In genomic region chr16:29205581-29205980, GRCm38 (mm10) we compare ENCODE assay signal across 19 mouse cellular contexts. TPM values are rescaled to one million over a fixed set of nuclear protein-coding genes. Genes with fewer than 3 reads are reported as not detected.
DNase-seq lines count a peak whose midpoint lies in the region; ATAC-seq and TF ChIP-seq lines count a peak whose summit lies in the region.
"Had no signal": no experiment of that assay in that cellular context is flagged by ENCODE, and none has a peak within 500 bp of the region (broad histone marks: within the 10 kb centered on the region; RNA-seq: fewer than 3 reads in every experiment).

No protein-coding gene starts in this region.

- H3K27ac ChIP-seq in kidney, embryonic 14.5 days (ENCODE audit: low read depth, low read length) = no peak overlapping the region
- H3K27ac ChIP-seq in liver, adult 2 months (replicated peaks; ENCODE audit: insufficient read depth, low read depth, low read length) = no peak overlapping the region
- no peak overlapping the region for H3K27ac ChIP-seq in liver, postnatal 0 days (ENCODE audit: low read depth)
- peak overlapping the region; percentile 25; the same call in 1 of the 2 replicates for H3K27ac ChIP-seq in neural tube, embryonic 15.5 days (replicated peaks)
- H3K27ac ChIP-seq: embryonic facial prominence, embryonic 13.5 days; gastrocnemius, adult 2 months; hindbrain, embryonic 10.5 days had no signal

- no peak overlapping the region for H3K4me3 ChIP-seq in kidney, embryonic 14.5 days (ENCODE audit: low read length)
- H3K4me3 ChIP-seq in liver, adult 2 months (ENCODE audit: insufficient read depth, low read depth, low read length) = no peak overlapping the region
- no peak overlapping the region for H3K4me3 ChIP-seq in liver, postnatal 0 days (ENCODE audit: low read depth, low read length)
- no peak overlapping the region for H3K4me3 ChIP-seq in neural tube, embryonic 15.5 days (replicated peaks)
- H3K4me3 ChIP-seq: embryonic facial prominence, embryonic 13.5 days; gastrocnemius, adult 2 months; heart, embryonic 12.5 days; hindbrain, embryonic 10.5 days had no signal

- no peaks in the 10 kb centered on the region for H3K9me3 ChIP-seq in kidney, embryonic 14.5 days (ENCODE audit: control insufficient read depth, low read length)
- no peaks in the 10 kb centered on the region for H3K9me3 ChIP-seq in liver, postnatal 0 days (ENCODE audit: low read length)
- no peaks in the 10 kb centered on the region for H3K9me3 ChIP-seq in neural tube, embryonic 15.5 days (replicated peaks)
- H3K9me3 ChIP-seq: embryonic facial prominence, embryonic 13.5 days; heart, embryonic 12.5 days; hindbrain, embryonic 10.5 days had no signal

- TF ChIP-seq POLR2A in liver, adult 2 months (IDR thresholded peaks at IDR 0.05; ENCODE audit: extremely low read depth, insufficient read depth, low read length) = no peak

- no peak for TF ChIP-seq CTCF in liver, adult 2 months (IDR thresholded peaks at IDR 0.05; ENCODE audit: low read depth, low read length)
- no peak for TF ChIP-seq CTCF in liver, postnatal 0 days (IDR thresholded peaks at IDR 0.05; ENCODE audit: low read depth)

- H3K27me3 ChIP-seq in kidney, embryonic 14.5 days (ENCODE audit: control insufficient read depth, insufficient read depth, low read length) = no peaks in the 10 kb centered on the region; the same call in 1 of the 2 replicates
- H3K27me3 ChIP-seq in liver, adult 2 months (ENCODE audit: control insufficient read depth, insufficient read depth, low read length) = no peaks in the 10 kb centered on the region
- H3K27me3 ChIP-seq in liver, postnatal 0 days (ENCODE audit: insufficient read depth, low read length) = 0 out of 2 replicates have a peak, but pooled peaks cover 5% of the 10 kb centered on the region
- no peaks in the 10 kb centered on the region for H3K27me3 ChIP-seq in neural tube, embryonic 15.5 days (replicated peaks)

- TF ChIP-seq EP300 in liver, postnatal 0 days (IDR thresholded peaks at IDR 0.05; ENCODE audit: low read depth) = no peak

- peak; percentile 28 for DNase-seq in kidney, adult 11 months
- peak; percentile 59 for DNase-seq in kidney, adult 9 months
- DNase-seq in kidney, postnatal 10 days = no peak
- peak; percentile 3 for DNase-seq in liver, adult 2 months (ENCODE audit: extremely low read depth, low read depth, low spot score)
- DNase-seq in liver, postnatal 0 days = no peak
- no peak for DNase-seq in neural tube, embryonic 10.5 days (ENCODE audit: extremely low spot score, low spot score)
- DNase-seq: adrenal gland, adult 2 months; adrenal gland, postnatal 25 days; cerebellum, adult 18-20 months; cerebellum, adult 9-11 months; cerebellum, postnatal 36 days; gastrocnemius, adult 2 months; gastrocnemius, postnatal 25 days had no signal

- H3K4me1 ChIP-seq in kidney, embryonic 14.5 days (ENCODE audit: control insufficient read depth, insufficient read depth, low read length) = no peaks in the 10 kb centered on the region
- H3K4me1 ChIP-seq in liver, adult 2 months (ENCODE audit: control insufficient read depth, insufficient read depth, low read length) = no peaks in the 10 kb centered on the region
- H3K4me1 ChIP-seq in liver, postnatal 0 days (ENCODE audit: insufficient read depth) = peaks cover 7% of the 10 kb centered on the region
- peaks cover 22% of the 10 kb centered on the region for H3K4me1 ChIP-seq in neural tube, embryonic 15.5 days

- no peak overlapping the region for H3K4me2 ChIP-seq in kidney, embryonic 14.5 days (replicated peaks; ENCODE audit: low read depth, low read length)
- no peak overlapping the region for H3K4me2 ChIP-seq in liver, postnatal 0 days (ENCODE audit: low read depth, low read length)
- no peak overlapping the region for H3K4me2 ChIP-seq in neural tube, embryonic 15.5 days
- H3K4me2 ChIP-seq: embryonic facial prominence, embryonic 13.5 days; heart, embryonic 12.5 days had no signal

- ATAC-seq in kidney, embryonic 14.5 days (ENCODE audit: low FRiP score, low TSS enrichment) = no peak
- no peak for ATAC-seq in liver, postnatal 0 days
- ATAC-seq in neural tube, embryonic 15.5 days (ENCODE audit: low FRiP score) = no peak

- H3K36me3 ChIP-seq in kidney, embryonic 14.5 days (ENCODE audit: control insufficient read depth, insufficient read depth, low read length) = no peaks in the 10 kb centered on the region
- no peaks in the 10 kb centered on the region for H3K36me3 ChIP-seq in liver, adult 2 months (ENCODE audit: control insufficient read depth, insufficient read depth, low read length)
- H3K36me3 ChIP-seq in liver, postnatal 0 days (replicated peaks; ENCODE audit: insufficient read depth, low read length) = no peaks in the 10 kb centered on the region
- no peaks in the 10 kb centered on the region for H3K36me3 ChIP-seq in neural tube, embryonic 15.5 days
- H3K36me3 ChIP-seq: embryonic facial prominence, embryonic 13.5 days; heart, embryonic 12.5 days; hindbrain, embryonic 10.5 days had no signal

- H3K9ac ChIP-seq in kidney, embryonic 14.5 days (ENCODE audit: low read depth, low read length) = no peak overlapping the region
- H3K9ac ChIP-seq in liver, adult 2 months (ENCODE audit: low read depth, low read length) = no peak overlapping the region
- no peak overlapping the region for H3K9ac ChIP-seq in liver, postnatal 0 days (replicated peaks)
- H3K9ac ChIP-seq in neural tube, embryonic 15.5 days (replicated peaks) = no peak overlapping the region
- H3K9ac ChIP-seq: embryonic facial prominence, embryonic 13.5 days; heart, embryonic 12.5 days had no signal

- WGBS in kidney, embryonic 14.5 days = 14% methylated on average over 2 of the region's 2 CpGs
- WGBS in liver, adult 2 months = 14% methylated on average over 2 of the region's 2 CpGs
- 31% methylated on average over 2 of the region's 2 CpGs for WGBS in liver, postnatal 0 days (ENCODE audit: insufficient replicate concordance)
- 21% methylated on average over 2 of the region's 2 CpGs for WGBS in neural tube, embryonic 15.5 days

- no peaks in the 10 kb centered on the region for H3K79me2 ChIP-seq in liver, adult 2 months (ENCODE audit: control insufficient read depth, insufficient read depth, low read length)

RNA-seq across cellular contexts. Expression of gene Hrasls, which starts 3.9 kb away (rescaled TPM):
- polyA plus RNA-seq in kidney, embryonic 14.5 days (2014; fragmentation: Nextera tagmentation; extraction: Ambion mirVana) = 0.10 and 0.16 TPM in 2 replicates
- total RNA-seq in liver, adult 2 months (2014; rRNA removed) = 0.07 and 0.09 TPM in 2 replicates
- not detected in 2 replicates for polyA plus RNA-seq in liver, adult 2 months (2012; rRNA removed)
- polyA plus RNA-seq in liver, postnatal 0 days (2015; fragmentation: Nextera tagmentation; extraction: Ambion mirVana) = 0.05 TPM in 1 of 2 replicates, not detected in the other
- 3.6 and 4.7 TPM in 2 replicates for polyA plus RNA-seq in neural tube, embryonic 15.5 days (2015; fragmentation: Nextera tagmentation; extraction: Ambion mirVana)
- total RNA-seq: granulocyte monocyte progenitor cell, adult 5-6 weeks had no signal

Comparison
In these comparisons a context has a peak if more than half of its experiments do, and no peak if none do; other contexts are left out.
1. DNase-seq: peak in kidney, adult 11 months (single experiment), kidney, adult 9 months (single experiment) and liver, adult 2 months (single experiment); none in kidney, postnatal 10 days (single experiment), liver, postnatal 0 days (single experiment) and neural tube, embryonic 10.5 days (single experiment).